Mouse (Mus musculus) brain, embryonic 18.5 days (tissue): ENCODE measurements around the gene Lad1.

Experiments
- DNase-seq: peaks from one replicate; pipeline ENCODE4 v3.0.0-alpha.2; 2012; ENCODE audit warnings: low read depth, low spot score

The Lad1 gene

DNA sequence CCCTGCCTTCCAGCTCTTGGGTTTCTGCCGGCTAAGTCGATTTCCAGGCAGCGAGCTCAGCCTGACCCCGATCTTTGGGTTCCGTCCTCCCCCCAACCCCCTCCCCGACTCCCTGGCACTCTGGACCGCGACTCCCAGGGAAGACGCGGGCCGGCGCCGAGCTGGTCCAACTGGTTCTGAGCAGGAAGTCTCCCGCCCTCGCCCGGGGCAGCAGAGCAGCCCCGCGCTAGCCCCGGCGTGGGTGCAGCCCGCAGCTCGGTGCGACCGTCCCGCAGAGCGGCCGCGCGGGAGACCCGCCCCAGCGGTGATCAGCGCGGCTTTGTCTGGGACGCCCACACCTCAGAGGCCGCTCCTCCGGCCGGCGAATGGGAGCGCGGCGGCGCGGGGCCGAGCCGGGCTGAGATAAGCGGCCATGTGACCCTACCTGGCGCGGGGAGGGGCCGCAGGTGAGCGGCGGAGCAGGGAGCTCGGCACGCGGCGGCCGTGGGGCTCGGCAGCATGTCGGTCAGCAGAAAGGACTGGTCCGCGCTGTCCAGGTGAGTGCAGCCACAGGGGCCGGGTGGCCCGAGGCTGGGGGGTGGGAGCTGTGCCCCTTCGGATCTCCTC, at the start of gene Lad1:
Gene Lad1, plus strand, starts transcription at position 118 of the 606 bp plus-strand sequence.
- no peak for DNase-seq

DNA sequence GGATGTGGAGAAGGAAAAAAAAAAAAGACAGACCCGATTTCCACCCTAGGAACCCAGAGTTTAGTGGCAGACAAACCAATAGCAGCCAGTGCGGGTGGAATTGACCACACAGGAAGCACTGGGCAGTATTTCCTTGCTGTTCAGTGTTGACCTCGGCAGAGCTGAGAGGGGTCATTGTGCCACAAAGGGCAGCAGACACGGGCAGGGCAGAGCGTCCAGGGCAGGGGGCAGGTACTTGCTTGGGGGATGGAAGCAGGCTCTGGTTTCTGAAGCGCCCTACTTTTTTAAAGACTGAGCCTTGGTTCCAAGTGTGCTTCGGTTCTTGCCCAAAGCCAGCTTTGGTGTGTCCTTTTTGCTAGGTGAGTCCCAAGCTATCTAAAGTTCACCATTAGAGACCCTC, 48.2 kb upstream of the Lad1 start:
- DNase-seq, result no peak

DNA sequence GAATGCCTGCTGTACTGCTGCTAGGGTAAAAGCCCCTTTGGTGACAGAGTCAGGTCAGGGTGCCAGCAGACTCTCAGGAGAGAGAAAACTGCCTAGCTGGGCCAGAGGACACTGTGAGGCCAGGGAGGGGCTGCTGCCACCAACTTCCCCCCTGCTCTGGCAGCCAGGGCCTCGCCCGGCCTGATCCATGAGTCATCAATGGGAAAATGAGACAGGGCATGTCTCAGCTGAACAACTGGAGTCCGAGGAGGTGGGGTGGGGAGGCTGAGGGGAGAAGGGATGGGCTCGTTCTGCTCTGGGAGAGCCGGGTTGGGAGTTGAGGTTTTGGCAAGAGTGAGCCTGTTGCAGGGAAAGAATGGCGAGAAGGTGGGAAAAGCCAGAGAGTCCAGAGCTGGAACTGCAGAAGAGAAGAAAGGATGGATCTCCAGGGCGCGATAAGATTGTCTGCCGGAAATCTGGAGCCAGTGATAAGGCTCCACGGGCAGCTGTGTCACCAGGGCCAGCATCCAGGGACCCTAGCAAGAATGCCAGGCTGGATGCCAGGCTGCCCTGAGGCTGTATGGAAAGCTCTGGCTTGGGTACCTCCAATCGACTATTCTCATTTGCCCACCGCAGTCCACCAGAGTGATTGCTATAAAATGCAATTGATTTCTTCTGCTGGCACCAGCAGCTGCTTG, 47.4 kb upstream of the Lad1 start:
- no peak for DNase-seq

DNA sequence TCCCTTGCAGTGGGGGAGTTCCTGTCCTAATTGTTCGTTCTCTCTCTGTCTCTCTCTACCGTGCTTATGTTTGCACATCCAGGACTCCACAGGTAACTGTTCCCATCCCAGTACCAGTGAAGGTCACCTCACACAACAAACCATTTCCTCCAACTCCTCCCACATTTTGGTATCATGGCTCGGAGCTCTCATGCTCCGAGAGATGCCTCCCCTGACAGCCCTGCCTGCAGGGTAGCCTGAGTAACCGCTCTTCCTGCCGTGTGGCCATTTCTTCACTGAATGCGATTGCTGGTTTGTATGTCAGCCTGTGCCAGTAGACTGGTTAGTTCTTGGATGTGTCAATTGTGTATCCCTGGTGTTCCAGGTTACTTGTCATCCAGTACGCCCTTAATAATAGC, 46.8 kb upstream of the Lad1 start:
- no peak for DNase-seq

DNA sequence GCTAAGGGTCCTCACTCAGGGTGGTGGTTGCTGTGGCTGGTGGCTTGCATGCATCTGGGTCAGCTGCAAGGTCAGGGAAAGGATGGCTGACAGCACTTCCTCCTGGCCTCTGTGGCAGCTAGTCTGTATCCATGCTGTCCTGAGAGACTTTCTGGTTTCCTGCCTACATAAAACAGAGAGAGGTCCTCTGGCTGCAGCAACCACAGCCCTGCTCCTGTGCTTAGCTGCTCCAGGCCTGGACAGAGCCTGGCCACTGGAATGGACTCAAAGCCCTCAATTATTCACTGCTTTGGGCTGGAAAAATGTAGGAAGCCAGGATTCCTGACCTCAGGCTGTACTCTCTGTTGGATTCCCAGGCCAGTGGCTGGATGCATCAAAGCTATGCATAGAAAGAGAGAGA, 41.8 kb upstream of the Lad1 start:
- DNase-seq, result no peak

DNA sequence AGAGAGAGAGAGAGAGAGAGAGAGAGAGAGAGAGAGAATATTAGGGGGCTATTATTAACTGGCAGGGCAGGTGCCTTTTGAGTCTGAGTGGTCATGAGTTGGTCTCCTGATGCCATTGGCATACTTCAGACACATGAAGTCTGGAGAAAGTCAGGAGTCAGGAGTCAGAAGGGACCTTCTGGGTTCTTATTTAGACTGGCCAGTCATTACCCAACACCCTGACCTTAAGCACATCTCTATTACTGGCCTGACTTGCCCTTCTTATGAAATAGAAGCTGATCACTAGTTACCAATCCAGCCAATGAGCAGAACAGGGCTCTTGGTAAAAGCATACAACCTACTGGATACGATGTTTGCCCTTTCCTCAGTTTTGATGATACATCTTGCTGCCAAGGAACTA, 41.4 kb upstream of the Lad1 start:
- DNase-seq, result no peak

GRCm38 (mm10) chr1:135778780-135779535, 39.4 kb upstream of the Lad1 start, which contains the start of gene Tnni1:
TSS of gene Tnni1 (plus strand) at chr1:135779434.
- DNase-seq, result no peak

GRCm38 (mm10) chr1:135780649-135781048, 37.7 kb upstream of the Lad1 start:
- no peak for DNase-seq

DNA sequence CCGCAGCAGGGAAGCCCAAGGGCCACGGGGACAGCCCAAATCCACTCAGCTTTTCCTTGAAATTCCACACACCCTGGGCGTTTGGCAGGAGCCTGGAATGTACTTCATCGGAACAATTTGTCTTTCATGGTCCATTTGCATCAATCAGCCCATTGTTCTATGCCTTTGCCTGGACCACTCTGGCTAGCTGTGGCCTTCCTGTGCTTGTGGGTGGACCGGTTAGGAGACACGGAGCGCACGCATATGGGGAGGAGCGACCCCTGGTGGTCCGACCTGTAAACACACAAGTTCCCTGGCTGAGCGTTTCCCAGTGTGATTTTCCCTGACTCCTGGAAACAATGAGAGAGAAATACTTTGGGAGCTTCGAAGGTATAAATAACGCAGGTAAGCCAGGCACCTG, 37.2 kb upstream of the Lad1 start:
- DNase-seq, result no peak

GRCm38 (mm10) chr1:135782816-135783215, 35.6 kb upstream of the Lad1 start:
- no peak for DNase-seq

- no peak for DNase-seq
Measured at GRCm38 (mm10) chr1:135787799-135788198, 30.6 kb upstream of the Lad1 start.

DNA sequence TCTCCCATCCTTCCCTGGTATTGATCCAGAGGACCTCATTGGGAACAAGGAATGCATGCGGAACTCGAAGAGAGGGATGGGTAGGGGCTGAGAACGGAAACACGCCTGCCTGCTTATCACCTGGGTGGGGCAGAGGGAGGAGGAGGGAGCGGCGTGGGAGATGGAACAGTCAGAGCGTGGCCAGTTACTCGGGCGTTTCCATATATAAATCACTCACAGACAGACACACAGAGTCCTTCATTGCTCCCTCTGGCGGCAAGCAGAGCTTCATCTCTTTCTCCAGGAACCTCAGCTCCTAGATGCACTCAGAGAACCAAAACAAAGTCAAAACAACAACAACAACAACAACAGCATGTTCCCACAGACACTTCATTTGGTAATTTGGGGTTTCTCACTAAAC, 29.7 kb upstream of the Lad1 start:
- no peak for DNase-seq

DNA sequence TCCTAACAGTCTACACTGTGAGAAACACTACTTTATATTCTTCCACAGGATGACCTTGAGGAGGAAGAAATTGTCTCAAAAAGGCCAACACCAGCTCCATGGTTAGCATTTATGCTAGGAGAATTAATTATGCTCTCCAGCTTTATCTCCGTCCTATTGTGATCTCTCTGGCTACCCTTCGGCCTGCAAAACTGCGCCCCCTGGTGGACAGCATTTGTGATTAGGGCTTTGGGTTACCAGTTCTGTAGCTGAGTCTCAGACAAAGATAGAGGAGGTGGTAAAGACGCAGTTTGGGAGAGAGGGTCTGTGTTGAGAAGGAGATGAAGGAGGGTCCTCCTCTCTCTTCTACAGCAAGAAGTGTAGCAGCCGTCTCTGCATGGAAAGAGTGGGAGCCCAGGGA, 28.6 kb upstream of the Lad1 start:
- DNase-seq, result no peak

- no peak for DNase-seq
Measured at GRCm38 (mm10) chr1:135792143-135792939, 26.1 kb upstream of the Lad1 start.

DNA sequence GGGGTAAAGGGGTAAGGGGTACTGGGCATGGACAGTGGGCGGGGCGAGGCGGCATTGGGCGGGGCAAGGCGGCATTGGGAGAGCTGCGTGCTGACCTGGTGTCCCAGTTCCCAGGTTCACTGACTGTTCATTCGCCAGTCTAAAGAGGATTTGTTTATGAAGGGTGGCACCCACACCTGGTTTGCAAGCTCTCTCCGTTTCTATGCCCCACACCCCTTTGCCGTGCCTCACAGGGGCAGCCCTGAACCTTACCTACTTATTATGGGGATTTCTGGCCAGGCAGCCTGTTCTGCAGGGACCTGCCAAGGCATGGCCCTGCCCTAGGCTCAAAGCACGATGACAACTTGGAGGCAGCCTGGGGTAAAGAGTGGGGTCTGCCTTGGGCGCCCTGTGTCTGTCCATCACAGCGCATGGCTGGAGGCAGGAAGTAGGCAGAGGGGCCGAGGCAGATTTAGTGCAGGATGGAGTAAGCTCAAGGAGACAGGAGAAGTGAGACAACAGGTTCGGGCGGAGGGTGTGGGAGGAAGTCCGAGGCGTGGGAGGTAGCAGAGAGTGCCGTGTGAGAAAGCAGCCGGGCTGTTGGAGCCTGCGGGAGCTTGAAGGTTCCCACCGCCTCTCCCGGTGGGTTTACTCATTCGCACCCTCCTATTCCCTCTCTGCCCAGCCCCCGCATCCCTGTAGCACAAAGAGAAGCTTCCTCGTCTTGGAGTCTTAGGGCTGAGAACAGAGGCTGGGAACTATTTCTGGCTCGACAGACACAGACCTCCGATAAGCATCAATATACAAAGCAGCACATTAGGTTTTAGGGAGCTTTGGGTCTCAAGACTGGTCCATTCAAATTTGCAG, 24.8 kb upstream of the Lad1 start:
- no peak for DNase-seq

DNA sequence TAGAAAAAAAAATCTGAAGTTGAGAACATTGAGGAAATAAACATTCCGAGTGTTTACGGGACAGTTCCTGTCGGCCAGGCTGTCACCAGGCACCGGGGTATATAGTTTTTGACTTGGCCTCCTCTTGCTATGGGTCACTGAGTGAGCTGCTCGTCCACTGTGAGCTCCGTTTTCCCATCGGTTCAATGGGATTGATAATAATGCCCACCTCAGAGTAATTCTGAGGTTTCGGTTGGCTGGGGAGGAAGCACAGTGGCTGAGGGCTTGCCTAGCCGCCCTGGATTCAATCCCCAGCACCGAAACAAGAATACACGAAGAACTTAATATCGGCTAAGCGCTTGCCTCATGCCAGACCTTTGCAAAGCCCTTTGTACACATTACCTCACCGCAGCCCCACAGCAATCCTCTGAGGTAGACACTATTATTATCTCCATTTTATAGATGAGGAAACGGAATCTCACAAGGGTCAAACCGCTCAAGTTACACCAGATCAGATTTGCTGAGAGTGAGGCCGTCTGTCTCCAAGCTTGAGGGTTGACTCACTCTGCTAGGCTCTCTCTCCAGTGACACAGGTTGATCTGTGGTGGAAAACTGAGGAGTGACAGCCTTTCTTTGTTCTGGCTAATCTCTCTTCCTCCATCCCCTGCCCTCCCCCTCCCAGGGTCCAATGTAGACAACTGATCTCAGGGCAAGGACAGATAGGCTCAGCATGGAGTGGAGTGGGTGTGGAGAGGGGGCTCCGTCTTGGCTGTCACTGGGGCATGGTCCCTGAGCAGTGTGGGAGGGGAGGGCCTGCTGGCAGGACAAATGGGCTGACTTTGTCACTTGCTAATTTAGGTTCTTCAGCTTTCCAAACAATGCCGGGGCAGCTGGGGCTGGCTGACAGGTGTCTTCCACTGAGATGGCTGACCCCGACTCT, 23.9 kb upstream of the Lad1 start:
- DNase-seq, result no peak

- DNase-seq, result no peak
Measured at GRCm38 (mm10) chr1:135798492-135798891, 19.9 kb upstream of the Lad1 start.

- DNase-seq, result no peak
Measured at GRCm38 (mm10) chr1:135799109-135799627, 19.2 kb upstream of the Lad1 start.

GRCm38 (mm10) chr1:135800192-135800950, 18.0 kb upstream of the Lad1 start:
- no peak for DNase-seq
